ENCODE assay signal across 8 mouse cellular contexts in genomic region chr8:105900180-105900940, GRCm38 (mm10). TPM values are rescaled to one million over a fixed set of nuclear protein-coding genes. Genes with fewer than 3 reads are reported as not detected.
DNase-seq lines count a peak whose midpoint lies in the region; ATAC-seq and TF ChIP-seq lines count a peak whose summit lies in the region.

Gene Pskh1, plus strand, starts transcription at chr8:105900441.

- TF ChIP-seq EP300 in heart, postnatal 0 days (IDR thresholded peaks at IDR 0.05; ENCODE audit: low read depth), result no peak

- DNase-seq in c-Kit-positive CD71-positive TER-119-positive erythroid progenitor cells, embryonic 14.5 days (ENCODE audit: low spot score), result peak; percentile 88
- DNase-seq in heart, postnatal 0 days (ENCODE audit: low spot score), result peak; percentile 95
- peak; percentile 95 to 96 for DNase-seq in kidney, postnatal 4 days

- no peaks in the 10 kb centered on the region for H3K27me3 ChIP-seq in E14TG2a.4 (ENCODE audit: insufficient read depth, low read length)
- no peaks in the 10 kb centered on the region for H3K27me3 ChIP-seq in forebrain, embryonic 12.5 days
- H3K27me3 ChIP-seq in heart, postnatal 0 days (ENCODE audit: control insufficient read depth, insufficient read depth, low read length), result no peaks in the 10 kb centered on the region
- no peaks in the 10 kb centered on the region for H3K27me3 ChIP-seq in liver, embryonic 16.5 days (ENCODE audit: control insufficient read depth, insufficient read depth, low read depth, low read length)
- H3K27me3 ChIP-seq in neural tube, embryonic 13.5 days, result no peaks in the 10 kb centered on the region
- H3K27me3 ChIP-seq in testis, adult 2 months (ENCODE audit: control insufficient read depth, insufficient read depth, low read length), result no peaks in the 10 kb centered on the region

- peak within 1 kb of the TSS; percentile 86 for H3K27ac ChIP-seq in forebrain, embryonic 12.5 days
- peak within 1 kb of the TSS; percentile 94 for H3K27ac ChIP-seq in heart, postnatal 0 days (ENCODE audit: low read depth)
- H3K27ac ChIP-seq in liver, embryonic 16.5 days (ENCODE audit: low read length), result peak within 1 kb of the TSS; percentile 95
- peak within 1 kb of the TSS; percentile 90 for H3K27ac ChIP-seq in neural tube, embryonic 13.5 days (replicated peaks)
- H3K27ac ChIP-seq in testis, adult 2 months (ENCODE audit: control insufficient read depth, insufficient read depth, low read depth, low read length), result peak within 1 kb of the TSS; percentile 84

- peak; percentile 83 for TF ChIP-seq POLR2A in testis, adult 2 months (IDR thresholded peaks at IDR 0.05; ENCODE audit: control insufficient read depth, low read depth, low read length)

- TF ChIP-seq CTCF in E14TG2a.4 (conservative IDR thresholded peaks at IDR 0.05; ENCODE audit: low read length), result no peak
- no peak for TF ChIP-seq CTCF in heart, postnatal 0 days (IDR thresholded peaks at IDR 0.05; ENCODE audit: low read depth)
- TF ChIP-seq CTCF in testis, adult 2 months (IDR thresholded peaks at IDR 0.05; ENCODE audit: control insufficient read depth, insufficient read depth, insufficient replicate concordance, low read depth, low read length), result no peak

- WGBS in forebrain, embryonic 12.5 days, result under 1% methylated on average over 68 of the region's 68 CpGs
- WGBS in heart, postnatal 0 days, result under 1% methylated on average over 66 of the region's 68 CpGs
- under 1% methylated on average over 65 of the region's 68 CpGs for WGBS in liver, embryonic 16.5 days (ENCODE audit: insufficient replicate concordance)
- WGBS in neural tube, embryonic 13.5 days, result under 1% methylated on average over 68 of the region's 68 CpGs

- peak; percentile 95 for ATAC-seq in forebrain, embryonic 12.5 days (ENCODE audit: low FRiP score)
- peak; percentile 96 for ATAC-seq in heart, postnatal 0 days (ENCODE audit: insufficient read depth, low read depth)
- ATAC-seq in liver, embryonic 16.5 days (ENCODE audit: low read depth), result peak; percentile 92
- ATAC-seq in neural tube, embryonic 13.5 days (ENCODE audit: low read depth), result peak; percentile 94

- peak within 1 kb of the TSS; percentile 98 for H3K4me3 ChIP-seq in E14TG2a.4 (replicated peaks; ENCODE audit: low read length)
- H3K4me3 ChIP-seq in forebrain, embryonic 12.5 days (replicated peaks), result peak within 1 kb of the TSS; percentile 92
- H3K4me3 ChIP-seq in heart, postnatal 0 days (ENCODE audit: low read depth, low read length), result peak within 1 kb of the TSS; percentile 91
- H3K4me3 ChIP-seq in liver, embryonic 16.5 days (ENCODE audit: low read depth, low read length), result peak within 1 kb of the TSS; percentile 91
- H3K4me3 ChIP-seq in neural tube, embryonic 13.5 days, result peak within 1 kb of the TSS; percentile 81
- peak within 1 kb of the TSS; percentile 86 for H3K4me3 ChIP-seq in testis, adult 2 months (ENCODE audit: control insufficient read depth, low read depth, low read length)

- H3K9ac ChIP-seq in forebrain, embryonic 12.5 days, result peak within 1 kb of the TSS; percentile 95
- peak within 1 kb of the TSS; percentile 97 for H3K9ac ChIP-seq in heart, postnatal 0 days (replicated peaks; ENCODE audit: low read depth, low read length)
- peak within 1 kb of the TSS; percentile 99 for H3K9ac ChIP-seq in liver, embryonic 16.5 days (ENCODE audit: low read depth, low read length)
- peak within 1 kb of the TSS; percentile 91 for H3K9ac ChIP-seq in neural tube, embryonic 13.5 days

- peak within 1 kb of the TSS; percentile 91 for H3K4me2 ChIP-seq in forebrain, embryonic 12.5 days
- H3K4me2 ChIP-seq in heart, postnatal 0 days (ENCODE audit: low read depth, low read length), result peak within 1 kb of the TSS; percentile 76
- H3K4me2 ChIP-seq in liver, embryonic 16.5 days (ENCODE audit: low read depth, low read length), result peak within 1 kb of the TSS; percentile 80
- peak within 1 kb of the TSS; percentile 74 for H3K4me2 ChIP-seq in neural tube, embryonic 13.5 days

- H3K4me1 ChIP-seq in E14TG2a.4 (replicated peaks; ENCODE audit: low read depth, low read length), result peaks cover 20% of the 10 kb centered on the region
- H3K4me1 ChIP-seq in forebrain, embryonic 12.5 days, result peaks cover 10% of the 10 kb centered on the region
- peaks cover 9% of the 10 kb centered on the region; the same call in 1 of the 2 replicates for H3K4me1 ChIP-seq in heart, postnatal 0 days (ENCODE audit: control insufficient read depth, insufficient read depth)
- peaks cover 16% of the 10 kb centered on the region for H3K4me1 ChIP-seq in liver, embryonic 16.5 days (ENCODE audit: control insufficient read depth, low read depth, low read length)
- H3K4me1 ChIP-seq in neural tube, embryonic 13.5 days (replicated peaks), result peaks cover 11% of the 10 kb centered on the region
- peaks cover 4% of the 10 kb centered on the region; the same call in 1 of the 2 replicates for H3K4me1 ChIP-seq in testis, adult 2 months (ENCODE audit: control insufficient read depth, insufficient read depth, low read length)

- no peaks in the 10 kb centered on the region for H3K9me3 ChIP-seq in E14TG2a.4 (ENCODE audit: low read length)
- no peaks in the 10 kb centered on the region for H3K9me3 ChIP-seq in forebrain, embryonic 12.5 days
- H3K9me3 ChIP-seq in heart, postnatal 0 days (replicated peaks; ENCODE audit: control insufficient read depth, low read length), result no peaks in the 10 kb centered on the region
- no peaks in the 10 kb centered on the region for H3K9me3 ChIP-seq in liver, embryonic 16.5 days (replicated peaks; ENCODE audit: control insufficient read depth, low read length)
- no peaks in the 10 kb centered on the region for H3K9me3 ChIP-seq in neural tube, embryonic 13.5 days

- 0 out of 2 replicates have a peak, but pooled peaks cover 2% of the 10 kb centered on the region for H3K36me3 ChIP-seq in E14TG2a.4 (ENCODE audit: insufficient read depth, low read length)
- H3K36me3 ChIP-seq in forebrain, embryonic 12.5 days (replicated peaks), result no peaks in the 10 kb centered on the region
- no peaks in the 10 kb centered on the region for H3K36me3 ChIP-seq in heart, postnatal 0 days (replicated peaks; ENCODE audit: control insufficient read depth, insufficient read depth, low read length)
- H3K36me3 ChIP-seq in liver, embryonic 16.5 days (ENCODE audit: control insufficient read depth, insufficient read depth), result no peaks in the 10 kb centered on the region
- 0 out of 2 replicates have a peak, but pooled peaks cover 2% of the 10 kb centered on the region for H3K36me3 ChIP-seq in neural tube, embryonic 13.5 days
- H3K36me3 ChIP-seq in testis, adult 2 months (ENCODE audit: control insufficient read depth, insufficient read depth, low read length), result no peaks in the 10 kb centered on the region

RNA-seq across cellular contexts. Expression of gene Pskh1, which starts in this region (rescaled TPM):
- polyA plus RNA-seq in forebrain, embryonic 12.5 days (2016; fragmentation: Nextera tagmentation; extraction: Ambion mirVana), result 18.0 and 18.3 TPM in 2 replicates
- total RNA-seq in heart, postnatal 0 days (2014; rRNA removed; ENCODE audit: low replicate concordance), result 44.2 and 52.4 TPM in 2 replicates
- 15.4 and 15.6 TPM in 2 replicates for polyA plus RNA-seq in heart, postnatal 0 days (2015; fragmentation: Nextera tagmentation; extraction: Ambion mirVana)
- polyA plus RNA-seq in liver, embryonic 16.5 days (2015; fragmentation: Nextera tagmentation; extraction: Ambion mirVana), result 10.0 and 12.2 TPM in 2 replicates
- 14.2 and 14.3 TPM in 2 replicates for polyA plus RNA-seq in neural tube, embryonic 13.5 days (2015; fragmentation: Nextera tagmentation; extraction: Ambion mirVana)
- 16.7 and 19.4 TPM in 2 replicates for polyA plus RNA-seq in testis, adult 2 months (2012; rRNA removed)

Comparison
In these comparisons a context has a peak if more than half of its experiments do, and no peak if none do; other contexts are left out.
1. Peak in every context shown above with its lines: DNase-seq, ATAC-seq, H3K4me3 ChIP-seq and H3K27ac ChIP-seq.